Comparison of ENCODE assay signal across 7 mouse cellular contexts in the genomic region with DNA sequence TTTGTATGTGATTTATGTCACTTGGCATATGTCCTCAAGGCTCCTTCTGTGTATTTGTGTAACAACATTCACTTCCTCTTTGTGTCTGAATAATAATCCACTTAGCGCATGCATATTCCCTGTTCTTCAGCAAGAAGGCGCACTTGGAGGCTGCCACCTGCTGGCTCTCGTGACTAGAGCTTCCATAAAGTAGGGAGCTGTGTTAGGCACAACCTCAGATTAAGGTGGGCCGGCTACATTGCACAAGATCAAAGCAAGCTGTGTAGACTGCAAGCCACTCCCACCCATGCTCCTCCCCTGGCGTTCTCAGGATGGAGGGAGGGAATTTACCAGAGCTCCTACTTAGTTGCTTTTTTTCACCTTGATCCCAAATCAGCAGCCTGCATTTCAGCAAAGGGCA. TPM values are rescaled to one million over a fixed set of nuclear protein-coding genes. Genes with fewer than 3 reads are reported as not detected.
A peak's percentile ranks its signal among the peaks of the same experiment; 100 is the strongest.
DNase-seq lines count a peak whose midpoint lies in the region; ATAC-seq and TF ChIP-seq lines count a peak whose summit lies in the region.

No protein-coding gene starts in this region.

- peak; percentile 14 for TF ChIP-seq CTCF in C2C12 (IDR thresholded peaks at IDR 0.05; ENCODE audit: control insufficient read depth, insufficient read depth, insufficient read length)
- peak; percentile 57; the same call in 1 of the 2 replicates for TF ChIP-seq CTCF in brain, embryonic 14.5 days (IDR thresholded peaks at IDR 0.05; ENCODE audit: borderline replicate concordance, extremely low read depth, insufficient read depth, insufficient read length)

- H3K36me3 ChIP-seq in C2C12 (ENCODE audit: control insufficient read depth, insufficient read depth), result no peaks in the 10 kb centered on the region
- no peaks in the 10 kb centered on the region for H3K36me3 ChIP-seq in hindbrain, embryonic 13.5 days

- H3K27me3 ChIP-seq in C2C12 (ENCODE audit: control insufficient read depth, insufficient read depth, insufficient read length), result no peaks in the 10 kb centered on the region
- peaks cover 19% of the 10 kb centered on the region; the same call in 1 of the 2 replicates for H3K27me3 ChIP-seq in hindbrain, embryonic 13.5 days

- no peak overlapping the region for H3K4me3 ChIP-seq in C2C12 (ENCODE audit: insufficient read depth, poor library complexity, severe bottlenecking)
- H3K4me3 ChIP-seq in hindbrain, embryonic 13.5 days, result no peak overlapping the region

- DNase-seq in 416B (ENCODE audit: low read depth), result peak; percentile 87
- peak; percentile 78 for DNase-seq in brain, embryonic 14.5 days (ENCODE audit: low read depth)
- peak; percentile 21 to 53 for DNase-seq in layer of hippocampus, postnatal 10 days (ENCODE audit: low spot score in 2 of 2)
- peak; percentile 27 to 32 for DNase-seq in right cerebral cortex, postnatal 36 days (ENCODE audit: low spot score in 2 of 2)

- 22% methylated on average over 5 of the region's 5 CpGs for WGBS in hindbrain, embryonic 13.5 days

- H3K79me3 ChIP-seq in C2C12 (ENCODE audit: low read depth), result no peaks in the 10 kb centered on the region

- no peak overlapping the region for H3K9ac ChIP-seq in hindbrain, embryonic 13.5 days

- no peaks in the 10 kb centered on the region for H3K4me1 ChIP-seq in hindbrain, embryonic 13.5 days (replicated peaks)

- no peak overlapping the region for H3ac ChIP-seq in C2C12 (ENCODE audit: control insufficient read depth, insufficient read length, low read depth)

- H3K9me3 ChIP-seq in hindbrain, embryonic 13.5 days, result 0 out of 2 replicates have a peak, but pooled peaks cover 4% of the 10 kb centered on the region

- ATAC-seq in hindbrain, embryonic 13.5 days (ENCODE audit: low FRiP score), result peak; percentile 63; the same call in 1 of the 2 replicates
- ATAC-seq in megakaryocyte, adult 5-6 weeks (ENCODE audit: poor library complexity, severe bottlenecking), result peak; percentile 74

- no peak for TF ChIP-seq POLR2A in brain, embryonic 14.5 days (IDR thresholded peaks at IDR 0.05; ENCODE audit: borderline replicate concordance, extremely low read depth, insufficient read depth, insufficient read length, poor library complexity, severe bottlenecking)

- no peak overlapping the region for H3K27ac ChIP-seq in hindbrain, embryonic 13.5 days

- H3K4me2 ChIP-seq in hindbrain, embryonic 13.5 days, result no peak overlapping the region

- no peaks in the 10 kb centered on the region for H3K79me2 ChIP-seq in C2C12 (ENCODE audit: control insufficient read depth, insufficient read depth)

TF ChIP-seq in C2C12, 6 proteins besides CTCF, POLR2A, EP300 and RAD21:
- no peak for TF ChIP-seq MAX (IDR thresholded peaks at IDR 0.05)
- no peak for TF ChIP-seq FOSL1 (IDR thresholded peaks at IDR 0.05; ENCODE audit: insufficient read depth, low read length, poor library complexity, severe bottlenecking)
- TF ChIP-seq MYOG (IDR thresholded peaks at IDR 0.05; ENCODE audit: control insufficient read depth, extremely low read depth, insufficient read length), result no peak
- TF ChIP-seq USF1 (IDR thresholded peaks at IDR 0.05; ENCODE audit: low read depth), result no peak
- no peak for TF ChIP-seq CEBPB (IDR thresholded peaks at IDR 0.05; ENCODE audit: low read depth)
- TF ChIP-seq MYOD1 (IDR thresholded peaks at IDR 0.05; ENCODE audit: control insufficient read depth, insufficient read length, low read depth), result no peak

RNA-seq across cellular contexts. Expression of a gene that starts 21.6 kb away (rescaled TPM):
- polyA plus RNA-seq in C2C12 (2012; fragmentation: generic; extraction: Trizol), result 204 TPM
- 110 and 122 TPM in 2 replicates for polyA plus RNA-seq in brain, embryonic 14.5 days (2012; rRNA removed)
- polyA plus RNA-seq in hindbrain, embryonic 13.5 days (2015; fragmentation: Nextera tagmentation; extraction: Ambion mirVana), result 201 and 209 TPM in 2 replicates
- total RNA-seq in layer of hippocampus, postnatal 10 days (2021), result 100 to 1,000 TPM; 165 to 171 TPM
- 38.2 and 39.9 TPM in 2 replicates for total RNA-seq in megakaryocyte, adult 5-6 weeks (2015)
- 80.8 and 84.3 TPM in 2 replicates for total RNA-seq in megakaryocyte, adult 5-6 weeks (2017)

RNA-seq across cellular contexts. Expression of a gene that starts 23.5 kb away (rescaled TPM):
- polyA plus RNA-seq in C2C12 (2012; fragmentation: generic; extraction: Trizol), result 5.7 TPM
- polyA plus RNA-seq in brain, embryonic 14.5 days (2012; rRNA removed), result 3.7 and 5.4 TPM in 2 replicates
- 14.8 and 15.3 TPM in 2 replicates for polyA plus RNA-seq in hindbrain, embryonic 13.5 days (2015; fragmentation: Nextera tagmentation; extraction: Ambion mirVana)
- 10 to 100 TPM; 37.8 to 39.9 TPM for total RNA-seq in layer of hippocampus, postnatal 10 days (2021)
- 3.5 and 7.0 TPM in 2 replicates for total RNA-seq in megakaryocyte, adult 5-6 weeks (2015)
- 4.9 and 14.4 TPM in 2 replicates for total RNA-seq in megakaryocyte, adult 5-6 weeks (2017)

RNA-seq across cellular contexts. Expression of a gene that starts 43.8 kb away (rescaled TPM):
- 1.1 TPM for polyA plus RNA-seq in C2C12 (2012; fragmentation: generic; extraction: Trizol)
- polyA plus RNA-seq in brain, embryonic 14.5 days (2012; rRNA removed), result 3.3 and 3.9 TPM in 2 replicates
- 2.4 TPM in 2 replicates for polyA plus RNA-seq in hindbrain, embryonic 13.5 days (2015; fragmentation: Nextera tagmentation; extraction: Ambion mirVana)
- 1 to 10 TPM; 3.1 to 4.1 TPM for total RNA-seq in layer of hippocampus, postnatal 10 days (2021)
- total RNA-seq in megakaryocyte, adult 5-6 weeks (2015), result 10.8 and 11.1 TPM in 2 replicates
- 12.2 and 18.5 TPM in 2 replicates for total RNA-seq in megakaryocyte, adult 5-6 weeks (2017)

Comparison
In these comparisons a context has a peak if more than half of its experiments do, and no peak if none do; other contexts are left out.
1. DNase-seq: peak in every context shown above with its lines; median percentile 87 in 416B; 78 in brain, embryonic 14.5 days; 37 in layer of hippocampus, postnatal 10 days; 30 in right cerebral cortex, postnatal 36 days.